Mouse (Mus musculus) embryonic facial prominence, embryonic 13.5 days (tissue): ENCODE results near the gene Rgs21. TPM values are rescaled to one million over a fixed set of nuclear protein-coding genes. Genes with fewer than 3 reads are reported as not detected.
A peak's percentile ranks its signal among the peaks of the same experiment; 100 is the strongest.

Experiments
- ATAC-seq: fragments of 200-750 bp; cut with Nextera tagmentation; 2 replicates; pipeline ENCODE4 v1.8.0; 2017; ENCODE audit warnings: low read depth; ENCODE audit not compliant: insufficient number of reproducible peaks, insufficient read depth, low FRiP score, low TSS enrichment
- H3K27ac ChIP-seq: fragments of 300-500 bp; sonication (generic); 2 replicates; pipeline ENCODE4 v1.5.1; 2015; ENCODE audit warnings: moderate library complexity, mild to moderate bottlenecking, inconsistent platforms
- H3K27me3 ChIP-seq: fragments of 300-500 bp; sonication (generic); 2 replicates; pipeline ENCODE4 v1.6.1; 2015; ENCODE audit warnings: mild to moderate bottlenecking, inconsistent platforms
- H3K36me3 ChIP-seq: fragments of 300-500 bp; sonication (generic); 2 replicates; pipeline ENCODE4 v1.6.1; 2015; ENCODE audit warnings: mild to moderate bottlenecking, inconsistent platforms
- H3K4me1 ChIP-seq: fragments of 300-500 bp; sonication (generic); 2 replicates; pipeline ENCODE4 v1.6.1; 2015; ENCODE audit warnings: inconsistent platforms
- H3K4me2 ChIP-seq: fragments of 300-500 bp; sonication (generic); 2 replicates; pipeline ENCODE4 v1.6.1; 2015; ENCODE audit warnings: moderate library complexity, mild to moderate bottlenecking, inconsistent platforms
- H3K4me3 ChIP-seq: fragments of 300-500 bp; sonication (generic); 2 replicates; pipeline ENCODE4 v1.5.1; 2015; ENCODE audit warnings: mild to moderate bottlenecking, inconsistent platforms
- H3K9ac ChIP-seq: fragments of 300-500 bp; sonication (generic); 2 replicates; pipeline ENCODE4 v1.6.1; 2015; ENCODE audit warnings: mild to moderate bottlenecking, inconsistent platforms
- H3K9me3 ChIP-seq: fragments of 300-500 bp; sonication (generic); 2 replicates; pipeline ENCODE4 v1.6.1; 2016; ENCODE audit warnings: inconsistent platforms
- WGBS: fragments of 180-500 bp; shearing (Covaris S2); methylation state at CpG from one replicate; pipeline ENCODE4 v1.1.7; 2015; ENCODE audit warnings: mixed read lengths; 5-methylcytosine and 5-hydroxymethylcytosine counted together
- polyA plus RNA-seq: library from polyadenylated mRNA; unstranded; fragments of >200 nt; fragmentation: Nextera tagmentation; extraction: Ambion mirVana; gene quantifications from 2 replicates; pipeline ENCODE4 v1.2.1, GENCODE M21; 2015

Gene Rgs21
- not detected in 2 replicates for polyA plus RNA-seq

- Histone ChIP-seq H3K9me3 (no peaks in the 10 kb centered on the region), H3K9ac (no peak within 1 kb of the TSS), H3K4me1 (no peaks in the 10 kb centered on the region), H3K27me3 (no peaks in the 10 kb centered on the region), H3K27ac (no peak within 1 kb of the TSS), H3K36me3 (no peaks in the 10 kb centered on the region), H3K4me2 (no peak within 1 kb of the TSS), H3K4me3 (no peak within 1 kb of the TSS)
- WGBS: 55% methylated on average over 3 of the region's 3 CpGs
- ATAC-seq: no peak
These were observed at the start of gene Rgs21 for GRCm38 (mm10) chr1:144567567-144567966. Gene Rgs21, minus strand, starts transcription at chr1:144567667.

GRCm38 (mm10) chr1:144604071-144604470 lies 36.6 kb upstream of the Rgs21 start:
- ATAC-seq: no peak
- H3K4me1 ChIP-seq: no peaks in the 10 kb centered on the region
- no peaks in the 10 kb centered on the region for H3K36me3 ChIP-seq
- WGBS: 95% methylated on average over 1 of the region's 1 CpGs
- no peak overlapping the region for H3K4me3 ChIP-seq
- H3K27ac ChIP-seq: no peak overlapping the region
- no peak overlapping the region for H3K4me2 ChIP-seq
- H3K9ac ChIP-seq: no peak overlapping the region
- no peaks in the 10 kb centered on the region for H3K9me3 ChIP-seq
- H3K27me3 ChIP-seq: no peaks in the 10 kb centered on the region; the same call in 1 of the 2 replicates

GRCm38 (mm10) chr1:144602987-144603386 lies 35.5 kb upstream of the Rgs21 start:
- no peaks in the 10 kb centered on the region for H3K36me3 ChIP-seq
- H3K4me3 ChIP-seq: no peak overlapping the region
- H3K9me3 ChIP-seq: no peaks in the 10 kb centered on the region
- H3K4me1 ChIP-seq: no peaks in the 10 kb centered on the region
- H3K27me3 ChIP-seq: no peaks in the 10 kb centered on the region; the same call in 1 of the 2 replicates
- 29% methylated on average over 2 of the region's 2 CpGs for WGBS
- no peak overlapping the region for H3K4me2 ChIP-seq
- no peak overlapping the region for H3K27ac ChIP-seq
- 0 out of 2 replicates have a peak, but pooled peaks have one; percentile 62 for ATAC-seq
- no peak overlapping the region for H3K9ac ChIP-seq

- no peaks in the 10 kb centered on the region for H3K4me1 ChIP-seq
- no peaks in the 10 kb centered on the region for H3K9me3 ChIP-seq
- H3K4me2 ChIP-seq: no peak overlapping the region
- H3K36me3 ChIP-seq: no peaks in the 10 kb centered on the region
- ATAC-seq: no peak
- H3K9ac ChIP-seq: no peak overlapping the region
- 62% methylated on average over 1 of the region's 1 CpGs for WGBS
- no peak overlapping the region for H3K4me3 ChIP-seq
- H3K27me3 ChIP-seq: no peaks in the 10 kb centered on the region
- H3K27ac ChIP-seq: no peak overlapping the region
These were observed 11.9 kb upstream of the Rgs21 start for GRCm38 (mm10) chr1:144579321-144579720.

GRCm38 (mm10) chr1:144572972-144573371 lies 5.5 kb upstream of the Rgs21 start:
- Histone ChIP-seq H3K4me1 (no peaks in the 10 kb centered on the region), H3K9ac (no peak overlapping the region), H3K9me3 (no peaks in the 10 kb centered on the region), H3K27me3 (no peaks in the 10 kb centered on the region), H3K36me3 (no peaks in the 10 kb centered on the region), H3K4me3 (no peak overlapping the region), H3K4me2 (no peak overlapping the region), H3K27ac (no peak overlapping the region)
- WGBS: 83% methylated on average over 2 of the region's 2 CpGs
- ATAC-seq: no peak

- no peak overlapping the region for H3K4me3 ChIP-seq
- no peak for ATAC-seq
- no peaks in the 10 kb centered on the region for H3K36me3 ChIP-seq
- WGBS: 80% methylated on average over 3 of the region's 3 CpGs
- H3K4me1 ChIP-seq: no peaks in the 10 kb centered on the region
- no peaks in the 10 kb centered on the region for H3K27me3 ChIP-seq
- no peak overlapping the region for H3K27ac ChIP-seq
- H3K9ac ChIP-seq: no peak overlapping the region
- no peaks in the 10 kb centered on the region for H3K9me3 ChIP-seq
- H3K4me2 ChIP-seq: no peak overlapping the region
These were observed 2.4 kb upstream of the Rgs21 start for GRCm38 (mm10) chr1:144569905-144570304.

- H3K36me3 ChIP-seq: no peaks in the 10 kb centered on the region
- H3K9ac ChIP-seq: no peak overlapping the region
- WGBS: 70% methylated on average over 4 of the region's 4 CpGs
- H3K9me3 ChIP-seq: no peaks in the 10 kb centered on the region
- ATAC-seq: no peak
- H3K4me3 ChIP-seq: no peak overlapping the region
- H3K4me1 ChIP-seq: no peaks in the 10 kb centered on the region
- no peak overlapping the region for H3K27ac ChIP-seq
- no peaks in the 10 kb centered on the region for H3K27me3 ChIP-seq
- no peak overlapping the region for H3K4me2 ChIP-seq
These were observed 22.3 kb downstream of the Rgs21 start for GRCm38 (mm10) chr1:144545142-144545541.

- Histone ChIP-seq H3K27me3 (no peaks in the 10 kb centered on the region), H3K9ac (no peak overlapping the region), H3K4me3 (no peak overlapping the region), H3K4me2 (no peak overlapping the region), H3K36me3 (no peaks in the 10 kb centered on the region), H3K9me3 (no peaks in the 10 kb centered on the region), H3K27ac (no peak overlapping the region), H3K4me1 (no peaks in the 10 kb centered on the region)
- WGBS: 62% methylated on average over 6 of the region's 6 CpGs
- no peak for ATAC-seq
These were observed 22.9 kb downstream of the Rgs21 start for GRCm38 (mm10) chr1:144544497-144544961.

- no peaks in the 10 kb centered on the region for H3K36me3 ChIP-seq
- ATAC-seq: no peak
- no peaks in the 10 kb centered on the region for H3K9me3 ChIP-seq
- H3K4me2 ChIP-seq: no peak overlapping the region
- H3K4me1 ChIP-seq: no peaks in the 10 kb centered on the region
- WGBS: 86% methylated on average over 1 of the region's 1 CpGs
- H3K27ac ChIP-seq: no peak overlapping the region
- no peak overlapping the region for H3K4me3 ChIP-seq
- no peak overlapping the region for H3K9ac ChIP-seq
- H3K27me3 ChIP-seq: no peaks in the 10 kb centered on the region
These were observed 35.7 kb downstream of the Rgs21 start for GRCm38 (mm10) chr1:144531746-144532145.

- no peak overlapping the region for H3K4me2 ChIP-seq
- H3K9ac ChIP-seq: no peak overlapping the region
- no peaks in the 10 kb centered on the region; the same call in 1 of the 2 replicates for H3K9me3 ChIP-seq
- no peaks in the 10 kb centered on the region for H3K4me1 ChIP-seq
- H3K36me3 ChIP-seq: no peaks in the 10 kb centered on the region
- no peaks in the 10 kb centered on the region for H3K27me3 ChIP-seq
- WGBS: 76% methylated on average over 5 of the region's 5 CpGs
- H3K27ac ChIP-seq: no peak overlapping the region
- ATAC-seq: no peak
- no peak overlapping the region for H3K4me3 ChIP-seq
These were observed 49.5 kb downstream of the Rgs21 start for GRCm38 (mm10) chr1:144517878-144518426.

- Histone ChIP-seq H3K36me3 (no peaks in the 10 kb centered on the region), H3K4me1 (no peaks in the 10 kb centered on the region)
- 62% methylated on average over 1 of the region's 1 CpGs for WGBS
These were observed 65.2 kb downstream of the Rgs21 start for GRCm38 (mm10) chr1:144502241-144502640.

GRCm38 (mm10) chr1:144500423-144500822 lies 67.0 kb downstream of the Rgs21 start:
- H3K4me1 ChIP-seq: no peaks in the 10 kb centered on the region
- no peak overlapping the region for H3K9ac ChIP-seq
- H3K27me3 ChIP-seq: no peaks in the 10 kb centered on the region
- H3K36me3 ChIP-seq: no peaks in the 10 kb centered on the region
- 87% methylated on average over 4 of the region's 4 CpGs for WGBS
- H3K4me2 ChIP-seq: no peak overlapping the region
- no peak overlapping the region for H3K4me3 ChIP-seq
- no peak overlapping the region for H3K27ac ChIP-seq
- no peak for ATAC-seq
- no peaks in the 10 kb centered on the region for H3K9me3 ChIP-seq

More at GRCm38 (mm10) chr1:144502241-144502640, 65.2 kb downstream of the Rgs21 start:
- Histone ChIP-seq H3K9me3 (no peaks in the 10 kb centered on the region), H3K4me2 (no peak overlapping the region), H3K4me3 (no peak overlapping the region), H3K9ac (no peak overlapping the region), H3K27me3 (no peaks in the 10 kb centered on the region), H3K27ac (no peak overlapping the region)
- no peak for ATAC-seq
